Mouse (Mus musculus) hindbrain, embryonic 16.5 days (tissue): ENCODE measurements around the gene Dhx40. TPM values are rescaled to one million over a fixed set of nuclear protein-coding genes. Genes with fewer than 3 reads are reported as not detected.

Source experiments
- ATAC-seq: fragments of 200-750 bp; cut with Nextera tagmentation; 2 replicates; pipeline ENCODE4 v1.8.0; 2017; ENCODE audit warnings: moderate TSS enrichment, moderate library complexity
- H3K27ac ChIP-seq: fragments of 300-500 bp; sonication (generic); 2 replicates; pipeline ENCODE4 v1.5.1; 2014; ENCODE audit warnings: low read depth, mild to moderate bottlenecking, control low read depth, low read length, moderate library complexity
- H3K27me3 ChIP-seq: fragments of 300-500 bp; sonication (generic); replicated peaks from 2 replicates; pipeline ENCODE4 v1.6.1; 2014; ENCODE audit warnings: low read length; ENCODE audit not compliant: control insufficient read depth, insufficient read depth
- H3K36me3 ChIP-seq: fragments of 300-500 bp; sonication (generic); 2 replicates; pipeline ENCODE4 v1.6.1; 2014; ENCODE audit warnings: mild to moderate bottlenecking, low read length, moderate library complexity, mixed read lengths; ENCODE audit not compliant: control insufficient read depth, insufficient read depth
- H3K4me1 ChIP-seq: fragments of 300-500 bp; sonication (generic); 2 replicates; pipeline ENCODE4 v1.6.1; 2014; ENCODE audit warnings: low read depth, low read length; ENCODE audit not compliant: control insufficient read depth, insufficient read depth
- H3K4me2 ChIP-seq: fragments of 300-500 bp; sonication (generic); 2 replicates; pipeline ENCODE4 v1.6.1; 2014; ENCODE audit warnings: mild to moderate bottlenecking, low read length, control low read depth, moderate library complexity
- H3K4me3 ChIP-seq: fragments of 300-500 bp; sonication (generic); 2 replicates; pipeline ENCODE4 v1.5.1; 2014; ENCODE audit warnings: mild to moderate bottlenecking, low read length, control low read depth, moderate library complexity
- H3K9ac ChIP-seq: fragments of 300-500 bp; sonication (generic); 2 replicates; pipeline ENCODE4 v1.6.1; 2014; ENCODE audit warnings: low read depth, mild to moderate bottlenecking, control low read depth, low read length, moderate library complexity
- H3K9me3 ChIP-seq: fragments of 300-500 bp; sonication (generic); 2 replicates; pipeline ENCODE4 v1.6.1; 2014; ENCODE audit warnings: mild to moderate bottlenecking, low read length, moderate library complexity; ENCODE audit not compliant: control insufficient read depth
- WGBS: fragments of 180-500 bp; shearing (Covaris S2); extraction: QIAGEN DNeasy Blood & Tissue Kit; methylation state at CpG from one replicate; pipeline ENCODE4 v1.1.7; 2014; 5-methylcytosine and 5-hydroxymethylcytosine counted together
- polyA plus RNA-seq: library from polyadenylated mRNA; unstranded; fragments of >200 nt; fragmentation: Nextera tagmentation; extraction: Ambion mirVana; gene quantifications from 2 replicates; pipeline ENCODE4 v1.2.1, GENCODE M21; 2015

Gene Dhx40
- polyA plus RNA-seq, 1 experiment from 2014 or later: 16.8 TPM

DNA sequence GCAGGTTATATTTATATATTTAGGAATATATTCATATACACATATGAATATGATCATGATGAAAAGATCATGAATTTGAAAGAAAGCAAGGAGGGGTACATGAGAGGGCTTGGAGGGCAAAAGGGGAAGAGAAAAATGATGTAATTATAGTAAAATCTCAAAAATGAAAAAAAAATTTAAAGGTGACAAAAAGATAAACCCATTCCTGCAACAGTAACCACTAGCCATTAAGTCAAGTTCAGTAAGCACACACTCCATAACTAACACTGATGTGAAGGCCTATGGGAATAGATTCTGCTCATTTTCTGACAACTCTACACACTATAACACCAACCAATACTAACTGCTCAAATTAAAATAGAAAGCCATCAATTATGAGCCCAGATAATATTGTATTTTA lies 81.9 kb downstream of the Dhx40 start:
- H3K27me3 ChIP-seq: no peaks in the 10 kb centered on the region
- H3K4me2 ChIP-seq: no peak overlapping the region
- H3K9me3 ChIP-seq: no peaks in the 10 kb centered on the region
- ATAC-seq: no peak
- no peaks in the 10 kb centered on the region for H3K4me1 ChIP-seq
- no peak overlapping the region for H3K4me3 ChIP-seq
- no peak overlapping the region for H3K9ac ChIP-seq
- H3K36me3 ChIP-seq: peaks cover 28% of the 10 kb centered on the region
- no peak overlapping the region for H3K27ac ChIP-seq

DNA sequence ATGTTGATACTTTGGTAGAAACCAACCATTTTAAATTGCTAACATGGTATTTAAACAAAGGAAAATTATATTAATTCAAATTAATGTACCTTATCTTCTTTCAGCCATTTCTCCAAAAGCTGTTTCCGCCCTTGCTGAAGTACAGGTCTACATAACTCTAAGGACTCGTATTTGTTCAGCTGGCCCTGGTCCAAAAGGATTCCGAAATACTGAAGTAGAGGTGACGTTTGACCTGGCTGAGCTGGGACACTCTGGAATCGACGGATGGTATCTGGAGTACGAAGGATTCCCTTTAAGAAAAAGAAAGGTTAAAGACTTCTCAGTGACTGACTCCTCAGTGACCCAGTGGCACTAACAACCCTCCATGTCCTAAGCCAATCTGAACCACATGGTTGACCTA lies 82.6 kb downstream of the Dhx40 start:
- Histone ChIP-seq H3K27ac (no peak overlapping the region), H3K9me3 (no peaks in the 10 kb centered on the region), H3K9ac (no peak overlapping the region), H3K4me1 (no peaks in the 10 kb centered on the region), H3K27me3 (no peaks in the 10 kb centered on the region), H3K4me3 (no peak overlapping the region), H3K36me3 (peaks cover 31% of the 10 kb centered on the region), H3K4me2 (no peak overlapping the region)
- 94% methylated on average over 7 of the region's 7 CpGs for WGBS
- no peak for ATAC-seq

DNA sequence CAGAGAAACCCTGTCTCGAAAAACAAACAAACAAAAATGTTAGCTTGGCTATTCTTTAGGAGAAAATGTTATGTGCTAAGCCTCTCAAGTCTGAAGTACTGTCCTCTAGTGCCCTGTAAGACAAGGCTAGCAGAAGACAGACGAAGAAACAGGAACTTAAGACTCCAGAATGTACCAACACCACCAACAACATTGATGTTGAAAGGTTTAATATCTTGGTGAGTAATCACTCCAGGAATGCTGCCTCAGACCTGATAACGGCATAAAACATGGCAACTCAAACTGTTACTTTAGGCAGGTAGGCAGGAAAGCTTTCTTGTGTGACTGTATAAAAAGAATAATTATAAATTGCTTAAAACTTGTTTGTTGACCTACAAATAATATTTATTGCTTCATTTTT lies 83.5 kb downstream of the Dhx40 start:
- Histone ChIP-seq H3K27me3 (no peaks in the 10 kb centered on the region), H3K4me3 (no peak overlapping the region), H3K9me3 (no peaks in the 10 kb centered on the region), H3K27ac (no peak overlapping the region), H3K36me3 (peaks cover 32% of the 10 kb centered on the region), H3K9ac (no peak overlapping the region), H3K4me2 (no peak overlapping the region), H3K4me1 (no peaks in the 10 kb centered on the region)
- no peak for ATAC-seq
- 93% methylated on average over 3 of the region's 3 CpGs for WGBS

DNA sequence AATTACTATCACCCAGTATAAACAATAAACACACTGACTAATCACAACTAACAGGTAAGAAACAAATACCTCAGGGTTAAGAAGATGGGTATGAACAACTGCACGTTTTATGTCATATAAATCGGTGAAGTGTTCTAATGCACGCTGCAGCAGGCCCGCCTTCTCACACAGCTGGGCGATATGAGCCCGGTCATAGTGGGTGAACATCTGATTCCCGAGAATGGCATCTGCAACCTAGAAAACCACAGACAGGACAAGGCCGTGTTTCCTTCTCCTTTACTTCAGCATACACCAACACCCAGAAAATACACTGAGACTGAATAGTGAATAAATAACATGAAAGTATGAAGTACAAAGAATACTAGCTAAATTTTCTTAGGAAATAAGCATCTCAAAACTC lies 88.2 kb downstream of the Dhx40 start:
- Histone ChIP-seq H3K4me2 (no peak overlapping the region), H3K27ac (no peak overlapping the region), H3K4me1 (no peaks in the 10 kb centered on the region), H3K4me3 (no peak overlapping the region), H3K9ac (no peak overlapping the region), H3K9me3 (no peaks in the 10 kb centered on the region), H3K27me3 (no peaks in the 10 kb centered on the region), H3K36me3 (peaks cover 33% of the 10 kb centered on the region)
- ATAC-seq: no peak
- 94% methylated on average over 8 of the region's 8 CpGs for WGBS

Other genes starting within 250 kb of the Dhx40 start
- 122 and 123 TPM in 2 replicates for gene Vmp1, start 123.9 kb downstream of the Dhx40 start, polyA plus RNA-seq
- 27.5 and 28.6 TPM in 2 replicates for gene Ptrh2, start 123.8 kb downstream of the Dhx40 start, polyA plus RNA-seq
- 146 and 188 TPM in 2 replicates for gene Cltc, start 50.2 kb downstream of the Dhx40 start, polyA plus RNA-seq
- 4.0 and 4.1 TPM in 2 replicates for gene Ypel2, start 186.0 kb upstream of the Dhx40 start, polyA plus RNA-seq